Mouse (Mus musculus): Measurements from ENCODE around the gene Btbd35f23. TPM values are rescaled to one million over a fixed set of nuclear protein-coding genes. Genes with fewer than 3 reads are reported as not detected.
"Not testable (repeated sequence)": the region's sequence is repeated elsewhere in the genome, so short reads cannot be mapped to it uniquely, and the experiment has no call there.

Gene Btbd35f23
- not detected in 2 replicates for polyA plus RNA-seq (2012; rRNA removed)

GRCm38 (mm10) chrX:3076575-3076974 lies at the start of gene Btbd35f23:
Gene Btbd35f23 (plus strand): TSS chrX:3076875.
- H3K4me1 ChIP-seq (ENCODE audit: control insufficient read depth, insufficient read depth, insufficient read length, low read length); H3K27ac ChIP-seq (ENCODE audit: insufficient read depth, low read depth, low read length); H3K27me3 ChIP-seq (ENCODE audit: control insufficient read depth, insufficient read depth, low read length); H3K36me3 ChIP-seq (ENCODE audit: control insufficient read depth, insufficient read depth, low read length); H3K4me3 ChIP-seq (ENCODE audit: low read depth, low read length): not testable (repeated sequence)
- WGBS, result 94% methylated on average over 1 of the region's 2 CpGs

Other genes starting within 250 kb of the Btbd35f23 start
- not detected in 2 replicates for gene Btbd35f24, start 119.0 kb downstream of the Btbd35f23 start, polyA plus RNA-seq (2012; rRNA removed)